Mouse (Mus musculus) B cell, adult 2 months (primary cell): Measurements from ENCODE around the gene Elf5.

ENCODE experiments used
- DNase-seq, 2 experiments: peaks; one replicate each; pipeline ENCODE4 v3.0.0; 2022

Elf5 gene

GRCm38 (mm10) chr2:103436534-103436933, 25.0 kb downstream of the Elf5 start:
- no peak for DNase-seq

DNA sequence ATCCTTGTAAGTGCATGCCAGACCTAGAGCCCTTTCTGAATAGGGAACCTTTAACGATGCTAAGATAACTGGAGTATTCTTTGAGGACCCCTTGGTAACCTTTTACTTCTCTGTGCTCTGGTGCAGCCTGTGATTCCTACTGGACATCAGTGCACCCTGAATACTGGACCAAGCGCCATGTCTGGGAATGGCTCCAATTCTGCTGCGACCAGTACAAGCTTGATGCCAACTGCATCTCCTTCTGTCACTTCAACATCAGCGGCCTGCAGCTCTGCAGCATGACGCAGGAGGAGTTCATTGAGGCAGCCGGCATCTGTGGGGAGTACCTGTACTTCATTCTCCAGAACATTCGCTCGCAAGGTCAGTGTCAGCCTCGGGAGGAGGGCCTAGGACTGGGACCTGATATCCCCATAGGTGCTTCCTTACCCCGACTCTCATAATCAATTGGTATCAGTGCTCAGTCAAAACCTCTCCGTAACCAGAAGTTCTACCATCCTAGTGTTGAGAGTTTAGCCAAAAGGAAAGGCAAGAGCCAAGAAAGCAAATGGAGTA, 27.7 kb downstream of the Elf5 start:
- DNase-seq, result no peak

- DNase-seq, result peak; percentile 65 to 70
Observed at GRCm38 (mm10) chr2:103439710-103440109, 28.2 kb downstream of the Elf5 start.

DNA sequence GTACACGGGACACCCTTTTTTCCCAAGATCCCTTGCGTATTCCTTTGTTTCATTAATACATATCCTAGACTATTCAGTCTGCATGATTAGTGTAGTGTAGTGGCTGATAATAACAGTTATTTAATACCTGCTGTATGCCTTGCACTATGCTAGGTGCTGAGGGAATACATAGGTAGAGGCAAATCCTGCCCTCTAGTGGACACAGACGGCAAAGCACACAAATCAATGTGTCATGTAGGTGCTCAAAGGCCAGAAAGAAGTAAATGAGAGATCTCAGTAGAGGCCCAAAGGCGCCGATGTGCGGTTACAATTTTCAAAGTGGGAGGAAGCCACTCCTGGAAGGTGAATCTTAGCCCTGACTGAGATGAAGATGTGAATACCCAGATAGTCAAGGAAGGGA, 34.3 kb downstream of the Elf5 start:
- DNase-seq, result peak; percentile 63 to 67

- DNase-seq, result no peak
Observed at GRCm38 (mm10) chr2:103446326-103446725, 34.8 kb downstream of the Elf5 start.

DNA sequence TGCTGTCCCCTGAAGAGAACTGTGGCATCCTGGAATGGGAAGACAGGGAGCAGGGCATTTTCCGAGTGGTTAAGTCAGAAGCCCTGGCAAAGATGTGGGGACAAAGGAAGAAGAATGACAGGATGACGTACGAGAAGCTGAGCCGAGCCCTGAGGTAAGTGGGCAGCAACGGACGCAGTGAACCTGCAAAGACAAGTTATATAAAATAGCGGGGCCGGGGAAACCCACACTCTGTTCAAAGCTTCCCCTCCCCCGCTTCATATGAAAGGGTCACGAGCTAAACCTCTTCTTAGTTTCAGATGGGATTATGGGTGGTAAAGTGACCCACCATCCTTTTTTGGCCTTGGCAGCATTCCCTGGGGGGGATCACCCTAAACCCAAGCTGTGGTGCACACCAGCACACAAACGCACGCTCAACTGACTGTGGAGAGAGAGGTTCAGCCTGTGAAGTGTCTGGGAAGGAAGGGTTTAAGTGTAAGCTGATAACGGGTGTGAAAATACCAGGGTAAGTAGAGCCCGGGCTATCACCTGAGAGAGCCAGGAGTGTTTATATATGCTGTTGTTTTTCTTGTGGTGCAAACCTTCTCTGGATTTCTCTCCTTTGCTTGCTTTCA, 37.6 kb downstream of the Elf5 start:
- no peak for DNase-seq

DNA sequence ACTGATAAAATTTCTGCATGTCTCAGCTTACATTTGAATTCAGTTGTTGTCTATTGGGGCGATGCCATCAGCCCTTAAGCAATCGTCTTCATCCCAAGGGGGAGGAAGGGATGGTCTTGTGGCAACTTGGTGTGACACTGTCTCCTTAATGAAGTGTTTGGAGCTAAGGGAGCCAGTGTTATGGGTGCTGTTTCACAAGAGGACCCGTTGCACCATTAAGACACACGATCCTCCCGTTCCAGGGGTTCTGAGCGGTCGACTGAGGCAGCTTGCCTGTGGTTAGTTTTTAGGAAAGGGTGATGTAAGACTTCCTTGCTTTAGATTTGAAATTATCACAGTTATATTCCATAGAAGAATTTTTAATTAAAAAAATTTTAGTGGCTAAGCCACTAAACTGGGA, 38.3 kb downstream of the Elf5 start:
- no peak for DNase-seq

GRCm38 (mm10) chr2:103450267-103450666, 38.8 kb downstream of the Elf5 start:
- DNase-seq, result no peak

GRCm38 (mm10) chr2:103452550-103452949, 41.1 kb downstream of the Elf5 start:
- no peak for DNase-seq

DNA sequence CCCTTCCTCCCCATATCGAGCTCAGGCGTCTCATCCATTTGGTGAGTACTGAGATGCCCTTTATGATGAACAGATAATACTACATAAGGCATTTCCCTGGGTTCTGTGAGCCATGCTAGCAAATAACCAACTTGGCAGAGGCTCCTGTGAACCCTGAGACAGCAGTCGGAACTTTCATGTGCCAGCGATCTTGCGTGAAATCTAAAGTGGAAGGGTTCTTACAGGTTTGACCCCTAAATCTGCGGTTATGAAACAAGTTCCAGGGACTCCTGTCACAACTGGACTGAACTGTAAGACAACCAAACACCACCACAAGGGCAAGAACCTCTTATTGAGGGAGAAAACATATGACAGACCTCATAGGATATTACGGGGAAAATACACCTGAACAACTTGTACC, 44.3 kb downstream of the Elf5 start:
- no peak for DNase-seq

GRCm38 (mm10) chr2:103456646-103457045, 45.2 kb downstream of the Elf5 start:
- DNase-seq, result peak; percentile 91 to 92

- no peak for DNase-seq
Observed at GRCm38 (mm10) chr2:103457048-103457447, 45.6 kb downstream of the Elf5 start.

GRCm38 (mm10) chr2:103457628-103458027, 46.1 kb downstream of the Elf5 start:
- no peak for DNase-seq

DNA sequence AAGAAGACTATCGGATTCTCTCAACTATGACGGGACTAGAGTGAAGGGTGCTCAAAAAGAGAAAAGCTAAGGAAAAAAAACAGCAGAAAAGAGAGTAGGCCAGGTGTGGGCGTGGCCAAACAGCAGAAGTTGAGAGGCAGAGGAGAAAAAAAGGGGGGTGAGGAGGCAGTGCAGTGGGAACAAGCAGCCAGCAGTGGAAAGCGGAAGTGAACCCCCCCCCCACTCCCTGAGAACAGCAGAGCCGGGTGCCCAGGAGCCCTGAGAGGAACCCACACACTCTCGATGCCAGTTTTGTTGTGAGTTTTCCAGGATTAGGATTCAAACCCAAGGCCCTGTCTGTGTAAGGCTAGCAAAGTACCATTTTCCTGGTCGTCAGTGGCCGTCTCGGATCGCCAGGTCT, 47.6 kb downstream of the Elf5 start:
- DNase-seq, result no peak

GRCm38 (mm10) chr2:103461210-103461609, 49.7 kb downstream of the Elf5 start:
- no peak for DNase-seq

- no peak for DNase-seq
Observed at GRCm38 (mm10) chr2:103461743-103462142, 50.3 kb downstream of the Elf5 start.

DNA sequence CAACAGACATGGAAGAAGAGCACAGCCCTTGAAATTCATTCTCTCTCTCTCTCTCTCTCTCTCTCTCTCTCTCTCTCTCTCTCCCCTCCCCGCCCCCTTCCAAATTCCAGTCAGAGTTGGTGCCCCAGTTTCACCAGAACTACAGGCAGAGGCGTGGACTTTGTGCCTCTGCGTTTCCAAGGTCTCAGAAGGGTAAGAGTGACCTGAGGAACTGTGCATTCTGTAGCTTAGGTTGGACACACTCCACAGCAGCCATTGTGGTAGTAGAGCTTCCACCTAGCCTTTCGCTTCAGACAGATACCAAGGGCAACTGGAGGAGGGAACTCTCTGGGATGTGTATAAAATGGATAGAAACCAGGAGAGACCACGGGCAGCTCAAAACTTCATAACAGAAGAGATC, 51.3 kb downstream of the Elf5 start:
- no peak for DNase-seq

GRCm38 (mm10) chr2:103464524-103464923, 53.0 kb downstream of the Elf5 start:
- no peak for DNase-seq

DNA sequence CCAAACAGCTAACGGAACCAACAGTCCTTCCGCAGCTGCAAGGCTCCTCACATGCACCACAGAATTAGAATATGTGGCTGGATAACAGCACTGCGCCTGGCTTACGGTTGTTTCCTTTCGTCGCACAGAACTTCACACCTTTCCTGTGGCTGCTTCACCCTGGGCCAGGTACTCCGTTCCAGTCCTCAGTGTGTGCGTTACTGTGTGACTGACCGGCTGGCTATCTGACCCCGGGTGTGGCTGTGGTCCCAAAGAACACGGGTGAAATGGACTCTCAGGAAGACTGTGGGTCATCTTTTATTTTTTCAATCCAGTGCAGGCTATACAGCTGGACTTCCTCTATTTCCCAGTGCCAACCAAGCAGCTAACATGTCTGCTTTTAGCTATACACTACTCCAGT, 53.9 kb downstream of the Elf5 start:
- DNase-seq, result no peak

GRCm38 (mm10) chr2:103466272-103466671, 54.8 kb downstream of the Elf5 start:
- DNase-seq, result no peak

DNA sequence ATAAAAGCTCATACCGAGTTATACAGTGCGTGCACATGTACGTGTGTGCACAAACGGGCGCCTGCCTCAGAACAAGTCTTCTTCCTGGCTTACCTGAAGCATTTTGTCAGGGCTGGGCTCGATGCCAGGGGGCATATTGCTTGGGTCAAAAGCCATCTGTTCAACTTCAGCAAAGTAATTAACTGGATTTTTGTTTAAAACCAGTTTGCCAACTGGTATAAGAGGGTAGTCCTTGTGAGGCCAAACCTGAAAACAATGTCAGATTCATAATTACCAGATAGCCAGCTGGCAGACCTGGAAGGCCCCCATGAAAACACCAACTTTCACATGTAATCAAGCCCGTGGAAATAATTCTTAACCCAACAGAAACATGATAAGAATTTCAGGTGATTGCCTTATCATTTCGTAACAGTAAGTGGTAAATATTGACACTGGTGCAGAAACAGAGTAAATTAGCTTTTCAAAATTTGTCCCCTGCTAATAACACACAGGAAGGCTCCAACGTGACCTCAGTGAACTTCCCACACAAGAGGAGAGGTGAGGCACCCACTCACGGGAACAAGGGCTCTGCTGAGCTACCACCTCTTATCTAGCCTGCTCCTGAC, 55.6 kb downstream of the Elf5 start:
- no peak for DNase-seq

DNA sequence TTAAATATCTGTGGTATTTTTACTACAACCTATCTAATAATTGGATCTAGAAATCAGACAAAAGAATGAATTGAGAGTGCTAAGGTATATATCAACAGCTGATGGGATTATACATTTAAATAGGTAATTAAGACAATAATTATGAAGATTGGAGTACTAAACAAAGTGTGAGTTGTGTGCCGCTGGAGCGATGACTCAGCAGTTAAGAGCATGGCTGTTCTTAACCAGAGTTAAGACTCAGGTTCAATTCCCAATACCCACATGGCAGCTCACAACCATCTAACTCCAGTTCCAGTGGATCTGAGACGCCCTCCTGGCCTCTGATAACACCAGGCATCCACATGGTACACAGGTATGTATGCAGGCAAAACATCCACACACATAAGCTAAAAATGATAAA, 61.9 kb downstream of the Elf5 start:
- no peak for DNase-seq

DNA sequence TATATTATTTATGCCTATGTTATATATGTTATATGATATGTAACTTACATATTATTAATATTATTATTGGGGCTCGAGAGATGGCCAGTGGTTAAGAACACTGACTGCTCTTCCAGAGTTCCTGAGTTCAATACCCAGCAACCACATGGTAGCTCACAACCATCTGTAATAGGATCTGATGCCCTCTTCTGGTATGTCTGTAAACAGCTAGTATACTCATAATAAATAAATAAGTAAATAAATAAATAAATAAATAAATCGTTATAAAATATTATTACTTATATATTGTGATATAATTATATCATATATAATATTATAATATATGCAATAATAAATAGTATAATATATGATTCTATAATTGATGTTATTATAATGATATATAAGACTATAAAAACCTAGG, 64.7 kb downstream of the Elf5 start:
- DNase-seq, result no peak

DNA sequence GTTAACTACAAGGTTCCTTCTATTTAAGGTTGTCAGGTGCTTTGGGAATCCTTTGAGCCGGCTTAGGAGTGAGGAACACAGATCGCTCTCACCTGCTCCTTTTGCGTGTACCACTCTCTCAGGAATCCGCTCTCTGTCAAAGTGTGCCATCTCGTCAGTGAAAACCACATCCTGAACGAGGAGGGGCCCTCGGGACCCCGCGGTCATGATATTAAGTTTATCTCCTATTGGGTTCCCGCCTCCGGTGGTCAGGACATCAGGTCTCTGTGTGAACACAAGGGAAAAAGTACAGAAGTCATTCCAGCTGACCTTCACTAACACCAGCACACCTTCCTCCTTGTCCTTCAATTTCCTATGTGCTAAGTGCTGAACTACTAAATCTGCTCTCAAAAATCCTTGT, 65.2 kb downstream of the Elf5 start:
- DNase-seq, result no peak

- no peak for DNase-seq
Observed at GRCm38 (mm10) chr2:103477456-103477855, 66.0 kb downstream of the Elf5 start.
